Mouse (Mus musculus) kidney, postnatal 4 days (tissue): ENCODE results near the gene Mov10.
A peak's percentile ranks its signal among the peaks of the same experiment; 100 is the strongest.
"Not testable (repeated sequence)": the region's sequence is repeated elsewhere in the genome, so short reads cannot be mapped to it uniquely, and the experiment has no call there.

ENCODE experiments used
- DNase-seq, 2 experiments: peaks; one replicate each; pipeline ENCODE4 v3.0.0; 2021; ENCODE audit warnings: mixed read lengths in 2 of 2

The Mov10 gene

DNA sequence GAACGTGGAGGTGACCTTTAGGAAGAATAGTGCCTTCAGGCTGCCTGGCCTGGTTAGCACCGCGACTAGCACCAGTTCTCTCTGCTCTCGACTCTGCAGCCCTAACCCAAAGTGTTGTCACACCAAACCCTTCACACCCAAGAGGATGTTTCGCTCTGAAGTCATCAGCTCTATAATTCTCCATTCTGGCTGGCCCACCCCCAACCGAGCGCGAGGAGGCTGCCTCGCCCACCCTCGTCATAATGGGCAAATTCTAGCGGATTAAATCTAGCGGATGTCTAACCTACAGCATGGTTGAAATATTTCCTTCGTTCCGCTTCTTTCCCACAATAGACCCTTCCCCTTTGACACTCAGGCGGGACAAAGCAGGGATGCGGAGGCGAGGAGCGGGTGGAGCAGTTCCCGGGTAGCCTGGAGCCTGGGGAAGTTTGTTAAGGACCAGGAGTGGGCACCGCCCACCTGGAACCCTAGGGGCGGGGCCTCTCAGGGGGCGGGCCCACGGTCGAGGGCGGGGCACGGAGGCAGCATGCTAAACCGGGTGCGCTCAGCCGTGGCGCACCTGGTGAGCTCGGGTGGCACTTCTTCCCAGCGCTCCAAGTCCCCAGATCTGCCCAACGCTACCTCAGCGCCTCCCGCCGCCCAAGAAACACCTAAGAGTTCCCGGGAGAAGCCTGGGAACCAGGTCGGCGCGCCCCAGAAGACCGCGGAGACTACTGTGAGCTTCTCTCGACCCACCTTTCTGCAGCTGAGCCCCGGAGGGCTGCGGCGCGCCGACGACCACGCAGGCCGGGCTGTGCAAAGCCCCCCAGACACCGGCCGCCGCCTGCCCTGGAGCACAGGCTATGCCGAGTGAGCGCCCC is 37.6 kb downstream of the Mov10 start, which contains the start of gene Ppm1j:
Gene Ppm1j, plus strand, starts transcription at position 496 of the 860 bp plus-strand sequence.
- peak; percentile 85 to 91 for DNase-seq

GRCm38 (mm10) chr3:104779949-104780348 is 38.4 kb downstream of the Mov10 start:
- DNase-seq: peak; percentile 83 to 84

GRCm38 (mm10) chr3:104777342-104777741 is 41.0 kb downstream of the Mov10 start:
- peak; percentile 70 to 77 for DNase-seq

DNA sequence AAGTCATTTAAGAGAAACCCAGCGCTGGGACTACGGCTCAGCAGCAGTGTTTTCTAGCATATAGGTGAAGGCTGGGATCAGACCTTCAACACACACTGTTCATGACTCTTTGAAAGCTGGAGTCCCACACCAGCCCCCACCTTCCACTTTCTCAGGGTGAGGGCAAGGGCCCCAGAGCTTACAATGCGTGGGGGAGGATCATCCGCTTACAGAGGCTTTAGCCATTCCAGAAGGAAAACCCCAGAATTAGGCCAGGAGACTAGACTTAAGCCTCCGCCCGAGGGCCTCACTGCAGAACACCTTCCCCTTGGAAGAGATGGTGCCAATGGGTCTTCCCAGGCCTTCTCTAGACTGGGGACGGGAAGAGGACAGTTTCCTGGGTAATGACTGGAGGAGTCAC is 45.1 kb downstream of the Mov10 start:
- DNase-seq: no peak

DNA sequence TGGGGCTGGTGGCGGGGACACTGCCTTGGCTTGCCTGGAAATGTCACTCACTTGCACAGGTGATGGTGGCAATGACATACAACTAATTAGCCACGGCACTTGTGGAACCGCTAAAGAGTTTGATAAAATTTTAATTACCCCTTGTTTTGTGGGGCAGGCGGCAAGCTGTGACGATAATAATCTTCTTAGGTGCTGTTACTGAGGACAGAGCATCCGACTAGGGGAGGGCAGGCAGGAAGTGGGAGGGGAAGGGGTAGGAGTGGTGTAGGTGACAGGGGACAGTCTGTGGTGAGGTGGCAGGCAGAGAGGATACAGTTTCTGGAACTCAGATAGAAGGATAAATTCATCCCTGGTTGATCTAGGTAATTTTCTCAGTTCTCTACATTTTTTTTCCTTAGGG is 46.9 kb downstream of the Mov10 start:
- no peak for DNase-seq

- no peak for DNase-seq
These were observed 47.4 kb downstream of the Mov10 start for GRCm38 (mm10) chr3:104770918-104771317.

- peak; percentile 67 to 68 for DNase-seq
These were observed 48.3 kb downstream of the Mov10 start for GRCm38 (mm10) chr3:104770035-104770434.

GRCm38 (mm10) chr3:104769135-104769534 is 49.2 kb downstream of the Mov10 start:
- DNase-seq: no peak

GRCm38 (mm10) chr3:104767716-104768115 is 50.6 kb downstream of the Mov10 start:
- no peak for DNase-seq

DNA sequence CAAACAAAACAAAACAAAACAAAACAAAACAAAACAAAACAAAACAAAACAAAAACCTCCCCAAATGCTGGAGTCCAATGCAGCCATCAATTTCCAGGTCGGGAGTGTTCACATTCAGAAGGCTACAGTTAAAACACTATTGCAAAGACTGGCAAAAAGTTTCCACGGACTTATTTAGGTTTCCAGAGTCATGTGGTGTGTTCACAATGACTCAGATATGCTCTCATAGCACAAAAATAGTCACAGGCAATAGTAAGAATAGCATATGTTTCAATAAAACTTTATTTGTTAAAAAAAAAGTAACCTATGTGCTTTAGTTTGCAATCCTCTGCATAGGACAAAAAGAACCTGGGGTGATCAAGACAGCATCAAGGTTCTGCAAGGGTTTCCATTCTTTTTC is 51.2 kb downstream of the Mov10 start:
- no peak for DNase-seq

DNA sequence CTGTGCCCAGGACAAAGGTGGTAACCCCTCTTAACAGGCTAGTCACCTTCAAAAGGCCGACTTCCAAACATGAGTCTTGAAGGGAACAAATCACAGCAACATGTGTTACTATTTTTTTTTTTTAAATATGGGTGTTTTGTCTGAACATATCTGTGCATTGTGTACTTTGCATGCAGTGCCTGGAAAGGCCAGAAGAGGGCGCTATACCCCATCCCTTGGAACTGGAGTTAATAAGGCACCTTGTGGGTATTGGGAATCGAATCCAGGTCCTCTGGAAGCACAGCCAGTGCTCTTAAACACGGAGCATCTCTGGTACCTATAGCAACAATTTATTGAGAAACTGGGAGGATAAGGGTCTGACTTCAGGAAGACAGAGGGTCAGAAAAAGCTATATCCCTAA is 53.3 kb downstream of the Mov10 start:
- DNase-seq: peak; percentile 43 to 48

DNA sequence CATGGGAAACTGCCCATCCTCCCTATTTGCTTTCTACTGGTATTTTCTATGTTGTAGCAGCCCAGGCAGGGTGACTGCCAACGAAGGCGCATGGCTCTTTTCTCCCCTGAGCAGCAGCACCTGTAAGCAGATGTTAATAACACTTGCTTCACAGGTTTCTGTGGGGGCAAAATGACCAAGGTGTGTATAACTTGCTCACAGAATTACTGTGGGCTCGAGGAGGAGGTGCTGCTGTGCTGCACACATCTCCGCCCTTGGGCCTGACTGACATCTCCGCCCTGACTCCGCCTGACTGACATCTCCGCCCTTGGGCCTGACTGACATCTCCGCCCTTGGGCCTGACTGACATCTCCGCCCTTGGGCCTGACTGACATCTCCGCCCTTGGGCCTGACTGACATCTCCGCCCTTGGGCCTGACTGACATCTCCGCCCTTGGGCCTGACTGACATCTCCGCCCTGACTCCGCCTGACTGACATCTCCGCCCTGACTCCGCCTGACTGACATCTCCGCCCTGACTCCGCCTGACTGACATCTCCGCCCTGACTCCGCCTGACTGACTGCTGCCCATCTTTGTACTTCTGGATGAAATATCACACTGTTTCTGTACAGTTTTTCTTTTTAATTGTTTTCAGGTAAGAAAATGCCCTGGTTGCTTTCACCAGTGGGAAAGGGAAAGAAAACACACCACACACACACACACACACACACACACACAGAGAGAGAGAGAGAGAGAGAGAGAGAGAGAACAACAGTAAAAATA is 56.1 kb downstream of the Mov10 start:
- DNase-seq: not testable (repeated sequence)

DNA sequence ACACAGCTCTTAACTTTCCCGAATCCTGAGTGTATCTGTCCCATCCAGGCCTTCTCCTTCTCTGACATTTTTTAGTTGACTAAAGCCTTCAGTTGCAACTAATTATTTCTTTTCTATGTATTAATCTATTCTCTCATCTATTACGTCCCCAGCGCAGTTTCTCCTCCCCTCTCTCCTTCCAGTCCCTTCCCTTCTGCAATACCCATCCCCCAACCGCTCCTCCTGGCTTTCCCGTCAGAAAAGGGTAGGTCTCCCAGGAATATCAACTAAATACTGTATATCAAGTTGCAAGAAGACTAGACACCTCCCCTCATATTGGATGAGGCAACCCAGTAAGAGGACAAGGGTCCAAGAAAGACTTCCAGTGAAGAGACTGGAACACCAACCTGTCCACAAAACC is 59.5 kb downstream of the Mov10 start:
- DNase-seq: no peak

DNA sequence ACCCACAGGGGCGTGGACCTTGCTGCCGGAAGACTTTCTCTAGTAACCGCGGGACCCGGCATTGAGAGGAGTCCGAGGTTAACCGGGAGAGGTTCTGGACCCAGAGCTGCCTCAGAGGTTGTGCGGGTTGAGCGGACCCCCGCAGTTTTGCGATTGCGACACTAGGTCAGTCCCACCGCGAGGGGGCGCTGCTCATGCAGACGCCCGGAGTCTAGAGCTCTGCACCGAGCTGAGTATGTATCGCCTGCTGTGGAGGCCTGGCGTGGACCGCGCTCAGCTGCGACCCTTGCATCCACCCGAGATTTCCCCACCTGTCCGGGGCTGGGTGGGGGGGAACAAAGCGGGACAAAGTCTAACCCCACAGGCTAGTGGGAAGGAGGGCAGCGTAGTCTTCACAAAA is 60.0 kb downstream of the Mov10 start:
- DNase-seq: peak; percentile 85 to 89

- DNase-seq: peak; percentile 44 to 52
These were observed 65.5 kb downstream of the Mov10 start for GRCm38 (mm10) chr3:104752845-104753244.
